Mouse (Mus musculus): ENCODE data around the gene Aldh5a1. TPM values are rescaled to one million over a fixed set of nuclear protein-coding genes. Genes with fewer than 3 reads are reported as not detected.
A peak's percentile ranks its signal among the peaks of the same experiment; 100 is the strongest.

Gene Aldh5a1
- polyA plus RNA-seq, 1 experiment from 2014 or later: 8.1 TPM

DNA sequence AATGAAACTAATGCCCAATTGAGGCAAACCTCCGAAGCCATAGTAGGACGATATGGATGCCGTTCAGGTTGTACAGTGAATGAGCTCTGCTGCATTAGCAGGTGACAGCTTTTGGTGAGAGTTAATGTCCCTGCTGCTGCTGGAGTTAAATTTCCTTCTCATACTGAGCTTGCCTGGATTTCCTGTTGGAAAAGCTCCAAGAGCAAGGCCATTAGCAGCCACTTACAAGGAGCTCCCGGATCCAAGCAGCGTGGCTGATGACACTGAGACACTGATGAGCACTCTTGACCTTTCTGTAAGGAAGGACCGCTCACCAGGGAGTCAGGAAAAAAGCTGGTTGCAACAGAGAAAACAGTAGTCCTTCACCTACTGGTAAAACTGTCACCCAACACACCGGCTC, 75.4 kb downstream of the Aldh5a1 start:
- ATAC-seq: no peak
- no peaks in the 10 kb centered on the region for H3K36me3 ChIP-seq (ENCODE audit: control insufficient read depth, insufficient read depth, low read length)
- WGBS: 55% methylated on average over 7 of the region's 7 CpGs

DNA sequence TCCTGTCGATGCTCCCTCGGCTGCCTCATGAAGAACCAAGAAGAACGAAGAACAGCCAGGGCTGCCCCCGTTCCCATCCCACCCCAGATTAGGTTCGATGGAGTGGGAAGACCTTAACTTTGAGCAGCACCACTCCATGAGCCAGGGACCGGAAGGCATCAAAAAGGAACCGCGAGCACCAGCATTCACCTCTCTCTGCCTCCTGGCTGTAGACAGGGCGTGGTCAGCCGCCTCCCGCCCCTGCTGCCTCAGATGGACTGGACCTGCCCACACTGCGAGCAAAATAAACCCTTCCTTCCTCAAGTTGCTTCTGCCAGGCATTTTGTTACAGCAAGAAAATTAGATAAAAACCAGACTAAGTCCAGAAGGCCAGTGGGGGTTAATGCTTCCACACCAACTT, 76.4 kb downstream of the Aldh5a1 start:
- no peaks in the 10 kb centered on the region for H3K27me3 ChIP-seq (replicated peaks; ENCODE audit: control insufficient read depth, insufficient read depth, low read length)
- ATAC-seq: peak; percentile 55
- H3K27ac ChIP-seq (ENCODE audit: low read length): peak overlapping the region; percentile 73
- no peaks in the 10 kb centered on the region for H3K9me3 ChIP-seq (ENCODE audit: control insufficient read depth, low read length)
- H3K4me3 ChIP-seq (ENCODE audit: low read length): no peak overlapping the region
- no peak overlapping the region for H3K4me2 ChIP-seq (ENCODE audit: low read depth, low read length)
- no peaks in the 10 kb centered on the region for H3K36me3 ChIP-seq (ENCODE audit: control insufficient read depth, insufficient read depth, low read length)
- 65% methylated on average over 12 of the region's 12 CpGs for WGBS
- H3K9ac ChIP-seq (ENCODE audit: low read depth, low read length): no peak overlapping the region
- H3K4me1 ChIP-seq (ENCODE audit: control insufficient read depth, insufficient read depth, low read length): peaks cover 24% of the 10 kb centered on the region

More for the DNA sequence above, 75.4 kb downstream of the Aldh5a1 start:
- no peak overlapping the region for H3K4me2 ChIP-seq (ENCODE audit: low read depth, low read length)
- no peak overlapping the region for H3K9ac ChIP-seq (ENCODE audit: low read depth, low read length)
- H3K27ac ChIP-seq (ENCODE audit: low read length): no peak overlapping the region
- no peaks in the 10 kb centered on the region for H3K9me3 ChIP-seq (ENCODE audit: control insufficient read depth, low read length)
- no peak overlapping the region for H3K4me3 ChIP-seq (ENCODE audit: low read length)
- H3K4me1 ChIP-seq (ENCODE audit: control insufficient read depth, insufficient read depth, low read length): peaks cover 25% of the 10 kb centered on the region
- no peaks in the 10 kb centered on the region for H3K27me3 ChIP-seq (replicated peaks; ENCODE audit: control insufficient read depth, insufficient read depth, low read length)

DNA sequence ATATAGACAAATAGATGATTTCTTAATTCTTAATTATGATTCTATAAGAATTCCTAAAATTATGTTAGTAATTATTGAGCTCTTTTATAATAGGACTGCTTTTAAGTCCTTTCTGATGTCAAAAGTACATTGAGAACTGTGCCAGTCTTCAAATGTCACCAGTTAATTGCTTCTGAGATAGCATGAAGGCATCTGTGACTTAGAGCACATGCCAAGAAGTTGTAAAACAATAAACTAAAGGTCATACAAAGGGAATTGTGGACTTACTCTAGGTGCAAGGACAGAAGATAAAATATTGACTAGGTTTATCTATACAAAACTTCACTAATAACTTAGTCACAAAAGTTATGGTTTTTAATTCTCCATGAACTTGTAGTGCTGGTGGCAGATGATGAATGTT, 78.3 kb downstream of the Aldh5a1 start:
- peak; percentile 64 for ATAC-seq
- H3K9ac ChIP-seq (ENCODE audit: low read depth, low read length): no peak overlapping the region

More for the DNA sequence above, 78.3 kb downstream of the Aldh5a1 start:
- Histone ChIP-seq H3K9me3 (ENCODE audit: control insufficient read depth, low read length) (no peaks in the 10 kb centered on the region), H3K27ac (ENCODE audit: low read length) (no peak overlapping the region), H3K36me3 (ENCODE audit: control insufficient read depth, insufficient read depth, low read length) (no peaks in the 10 kb centered on the region), H3K27me3 (replicated peaks; ENCODE audit: control insufficient read depth, insufficient read depth, low read length) (no peaks in the 10 kb centered on the region), H3K4me3 (ENCODE audit: low read length) (no peak overlapping the region), H3K4me2 (ENCODE audit: low read depth, low read length) (no peak overlapping the region), H3K4me1 (ENCODE audit: control insufficient read depth, insufficient read depth, low read length) (peaks cover 24% of the 10 kb centered on the region)

Other genes with a start within 250 kb of the Aldh5a1 start
- gene Armh2, start 196.4 kb downstream of the Aldh5a1 start, polyA plus RNA-seq (2015; fragmentation: Nextera tagmentation; extraction: Ambion mirVana): not detected in 2 replicates
- gene Gmnn, start 175.7 kb downstream of the Aldh5a1 start, polyA plus RNA-seq (2015; fragmentation: Nextera tagmentation; extraction: Ambion mirVana): 81.9 and 90.3 TPM in 2 replicates
- 9.4 and 9.6 TPM in 2 replicates for gene BC005537, start 136.0 kb downstream of the Aldh5a1 start, polyA plus RNA-seq (2015; fragmentation: Nextera tagmentation; extraction: Ambion mirVana)
- gene Acot13, start 106.1 kb downstream of the Aldh5a1 start, polyA plus RNA-seq (2015; fragmentation: Nextera tagmentation; extraction: Ambion mirVana): 201 and 219 TPM in 2 replicates
- 52.8 TPM in 2 replicates for gene Tdp2, start 106.0 kb downstream of the Aldh5a1 start, polyA plus RNA-seq (2015; fragmentation: Nextera tagmentation; extraction: Ambion mirVana)
- 2.1 and 2.7 TPM in 2 replicates for gene D130043K22Rik, start 92.5 kb downstream of the Aldh5a1 start, polyA plus RNA-seq (2015; fragmentation: Nextera tagmentation; extraction: Ambion mirVana)
- gene Gpld1, start 5.5 kb upstream of the Aldh5a1 start, polyA plus RNA-seq (2015; fragmentation: Nextera tagmentation; extraction: Ambion mirVana): 2.0 and 2.4 TPM in 2 replicates
- 15.8 and 17.1 TPM in 2 replicates for gene Mrs2, start 82.7 kb upstream of the Aldh5a1 start, polyA plus RNA-seq (2015; fragmentation: Nextera tagmentation; extraction: Ambion mirVana)
- 0.45 and 0.98 TPM in 2 replicates for gene Dcdc2a, start 118.3 kb upstream of the Aldh5a1 start, polyA plus RNA-seq (2015; fragmentation: Nextera tagmentation; extraction: Ambion mirVana)